ENCODE assay signal across 8 mouse cellular contexts in genomic region chr14:58253369-58253968, GRCm38 (mm10).
A peak's percentile ranks its signal among the peaks of the same experiment; 100 is the strongest.
DNase-seq lines count a peak whose midpoint lies in the region; ATAC-seq and TF ChIP-seq lines count a peak whose summit lies in the region.

No protein-coding gene starts in this region.

- 0 out of 2 replicates have a peak overlapping the region, but pooled peaks have one; percentile 23 for H3K27ac ChIP-seq in kidney, embryonic 16.5 days (ENCODE audit: low read length)
- H3K27ac ChIP-seq in midbrain, embryonic 10.5 days (replicated peaks) = no peak overlapping the region

- no peak overlapping the region for H3K4me3 ChIP-seq in kidney, embryonic 16.5 days (ENCODE audit: low read length)
- no peak overlapping the region for H3K4me3 ChIP-seq in myocyte
- no peak overlapping the region for H3K4me3 ChIP-seq in midbrain, embryonic 10.5 days

- no peaks in the 10 kb centered on the region for H3K27me3 ChIP-seq in kidney, embryonic 16.5 days (ENCODE audit: insufficient read depth, low read length)
- H3K27me3 ChIP-seq in myocyte (ENCODE audit: control insufficient read depth, insufficient read depth, insufficient read length) = no peaks in the 10 kb centered on the region
- H3K27me3 ChIP-seq in midbrain, embryonic 10.5 days (ENCODE audit: low read depth, poor library complexity, severe bottlenecking) = no peaks in the 10 kb centered on the region

- TF ChIP-seq POLR2A in myocyte (IDR thresholded peaks at IDR 0.05; ENCODE audit: insufficient read length, low read depth) = no peak

- H3K4me1 ChIP-seq in kidney, embryonic 16.5 days (ENCODE audit: insufficient read depth, low read length) = peaks cover 11% of the 10 kb centered on the region
- H3K4me1 ChIP-seq in midbrain, embryonic 10.5 days = peaks cover 8% of the 10 kb centered on the region; the same call in 1 of the 2 replicates

- peak; percentile 89 for ATAC-seq in kidney, embryonic 16.5 days (ENCODE audit: low FRiP score, low TSS enrichment)

- intact Hi-C loops in left cerebral cortex, postnatal 4 days (cut with DNase I) = no loop called here

- no peak overlapping the region for H3ac ChIP-seq in myocyte (ENCODE audit: control insufficient read depth, insufficient read length)

- WGBS in kidney, embryonic 16.5 days = 32% methylated on average over 3 of the region's 3 CpGs
- 81% methylated on average over 3 of the region's 3 CpGs for WGBS in midbrain, embryonic 10.5 days

- peak; percentile 81 for DNase-seq in left cerebral cortex, postnatal 4 days
- DNase-seq in left cerebral cortex, adult 9 months (ENCODE audit: low spot score in 2 of 2) = no peak
- DNase-seq in adrenal gland, adult (ENCODE audit: inconsistent age in 2 of 2, low spot score in 1 of 2) = peak; percentile 16 to 55
- peak; percentile 6 for DNase-seq in heart, adult 8-10 months (ENCODE audit: low spot score)
- no peak for DNase-seq in right cerebral cortex, adult 2 months (ENCODE audit: low spot score in 2 of 2)
- no peak for DNase-seq in midbrain, embryonic 10.5 days (ENCODE audit: low spot score)

- no peaks in the 10 kb centered on the region for H3K79me2 ChIP-seq in myocyte (ENCODE audit: control insufficient read depth, insufficient read depth)

- H3K4me2 ChIP-seq in kidney, embryonic 16.5 days (replicated peaks; ENCODE audit: low read depth, low read length) = no peak overlapping the region
- peak overlapping the region; percentile 24 for H3K4me2 ChIP-seq in myocyte (ENCODE audit: low read depth)

- no peaks in the 10 kb centered on the region for H3K36me3 ChIP-seq in kidney, embryonic 16.5 days (ENCODE audit: insufficient read depth, low read length)
- H3K36me3 ChIP-seq in myocyte (ENCODE audit: control insufficient read depth, insufficient read depth) = no peaks in the 10 kb centered on the region
- H3K36me3 ChIP-seq in midbrain, embryonic 10.5 days = no peaks in the 10 kb centered on the region

- no peaks in the 10 kb centered on the region for H3K9me3 ChIP-seq in kidney, embryonic 16.5 days (ENCODE audit: low read length)
- no peaks in the 10 kb centered on the region for H3K9me3 ChIP-seq in midbrain, embryonic 10.5 days (replicated peaks)

- no peak overlapping the region for H3K9ac ChIP-seq in kidney, embryonic 16.5 days (replicated peaks; ENCODE audit: low read length)

TF ChIP-seq in myocyte, 11 proteins besides CTCF, POLR2A, EP300 and RAD21:
- TF ChIP-seq MYOD1 (IDR thresholded peaks at IDR 0.05; ENCODE audit: control insufficient read depth in 1 of 3, insufficient read length in 2 of 3, low read depth in 2 of 3) (peak in 1 of 3 experiments; percentile 52), MYOG (IDR thresholded peaks at IDR 0.05; ENCODE audit: control insufficient read depth in 1 of 3, insufficient read depth in 1 of 3, insufficient read length in 2 of 3, low read depth in 2 of 3) (peak in 1 of 3 experiments; percentile 39), CEBPB (IDR thresholded peaks at IDR 0.05; ENCODE audit: insufficient read depth, poor library complexity, severe bottlenecking) (no peak)
TF ChIP-seq in myocyte: peak in this region for 2.

Comparison
In these comparisons a context has a peak if more than half of its experiments do, and no peak if none do; other contexts are left out.
1. DNase-seq: peak in left cerebral cortex, postnatal 4 days (single experiment), adrenal gland, adult (2 of 2) and heart, adult 8-10 months (single experiment); none in left cerebral cortex, adult 9 months (0 of 2), right cerebral cortex, adult 2 months (0 of 2) and midbrain, embryonic 10.5 days (single experiment).